Mouse (Mus musculus): Measurements from ENCODE around the gene Egfem1.

GRCm38 (mm10) chr3:29689367-29690285 lies 607.8 kb downstream of the Egfem1 start:
- TF ChIP-seq CTCF (IDR thresholded peaks at IDR 0.05; ENCODE audit: low read depth, low read length) (no peak), POLR2A (IDR thresholded peaks at IDR 0.05; ENCODE audit: borderline replicate concordance, low read depth, low read length) (no peak)

Measured in bone marrow macrophage, adult 2 months (primary cell).